Mouse (Mus musculus): ENCODE data around the gene Prkca. TPM values are rescaled to one million over a fixed set of nuclear protein-coding genes. Genes with fewer than 3 reads are reported as not detected.

Gene Prkca
- polyA plus RNA-seq, 1 experiment from 2014 or later = 3.4 TPM

- Histone ChIP-seq H3K4me1 (peaks cover 12% of the 10 kb centered on the region), H3K4me3 (peak within 1 kb of the TSS; percentile 57), H3K9me3 (peaks cover 3% of the 10 kb centered on the region; the same call in 1 of the 2 replicates), H3K27ac (replicated peaks) (no peak within 1 kb of the TSS; the same call in 1 of the 2 replicates), H3K27me3 (replicated peaks; ENCODE audit: low read depth, poor library complexity, severe bottlenecking) (peaks cover 48% of the 10 kb centered on the region), H3K36me3 (replicated peaks) (no peaks in the 10 kb centered on the region)
- DNase-seq (ENCODE audit: low spot score) = peak; percentile 82
- 5% methylated on average over 36 of the region's 36 CpGs for WGBS
These were observed 429.0 kb downstream of the Prkca start, which contains the start of gene Cacng5 for GRCm38 (mm10) chr11:107914634-107915226. Gene Cacng5 (minus strand): TSS chr11:107915055.

DNA sequence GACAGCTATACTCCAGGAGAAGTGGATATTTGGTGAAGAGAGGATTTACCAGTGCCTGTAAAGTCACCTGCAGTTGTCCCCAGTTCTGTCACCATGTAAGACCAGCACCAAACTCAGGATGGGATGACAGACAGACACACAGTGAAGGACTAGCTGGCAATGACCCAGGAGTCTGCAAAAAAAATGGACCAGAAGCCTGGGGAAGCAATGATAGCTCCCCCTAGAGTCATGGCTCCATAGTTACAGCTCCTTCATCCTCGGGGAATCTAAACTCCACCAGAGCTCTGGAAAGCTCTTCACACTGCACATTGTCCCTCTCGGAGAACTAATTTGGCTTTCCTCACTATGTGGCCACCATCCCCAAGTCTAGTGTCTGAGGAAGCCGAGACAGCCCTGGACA, 430.4 kb downstream of the Prkca start:
- Histone ChIP-seq H3K9me3 (peaks cover 5% of the 10 kb centered on the region; the same call in 1 of the 2 replicates), H3K27ac (replicated peaks) (no peak overlapping the region), H3K4me3 (no peak overlapping the region), H3K36me3 (replicated peaks) (no peaks in the 10 kb centered on the region), H3K27me3 (replicated peaks; ENCODE audit: low read depth, poor library complexity, severe bottlenecking) (peaks cover 48% of the 10 kb centered on the region), H3K4me1 (peaks cover 12% of the 10 kb centered on the region)
- WGBS = 61% methylated on average over 3 of the region's 3 CpGs
- no peak for DNase-seq (ENCODE audit: low spot score)

GRCm38 (mm10) chr11:107905364-107905763, 438.4 kb downstream of the Prkca start:
- H3K4me3 ChIP-seq = no peak overlapping the region
- H3K9me3 ChIP-seq = peaks cover 5% of the 10 kb centered on the region; the same call in 1 of the 2 replicates
- 82% methylated on average over 9 of the region's 9 CpGs for WGBS
- no peak overlapping the region for H3K27ac ChIP-seq (replicated peaks)
- H3K27me3 ChIP-seq (replicated peaks; ENCODE audit: low read depth, poor library complexity, severe bottlenecking) = no peaks in the 10 kb centered on the region
- H3K4me1 ChIP-seq = no peaks in the 10 kb centered on the region; the same call in 1 of the 2 replicates
- no peaks in the 10 kb centered on the region for H3K36me3 ChIP-seq (replicated peaks)
- DNase-seq (ENCODE audit: low spot score) = no peak

- Histone ChIP-seq H3K27ac (replicated peaks) (no peak overlapping the region; the same call in 1 of the 2 replicates), H3K4me1 (no peaks in the 10 kb centered on the region; the same call in 1 of the 2 replicates)
- WGBS = 47% methylated on average over 4 of the region's 4 CpGs
These were observed 439.6 kb downstream of the Prkca start for GRCm38 (mm10) chr11:107903966-107904605.

DNA sequence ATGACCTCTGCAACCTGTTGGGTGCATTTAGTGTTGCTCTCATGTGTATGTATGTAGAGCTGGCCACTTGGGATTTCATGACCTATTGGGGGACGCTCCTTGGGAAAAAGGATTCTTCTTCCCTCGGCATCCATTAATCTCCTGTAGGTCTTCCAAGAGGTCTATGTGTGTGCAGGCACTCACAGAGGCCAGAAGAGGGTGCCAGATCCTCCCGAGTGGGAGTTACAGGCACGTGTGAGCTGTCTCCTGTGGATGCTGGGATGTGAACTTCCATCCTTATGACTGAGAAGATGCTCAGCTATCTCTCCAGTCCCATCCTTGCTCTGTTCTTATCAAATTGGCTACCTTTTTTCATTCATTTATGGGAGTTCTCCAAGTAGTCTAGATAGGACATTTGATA, 443.3 kb downstream of the Prkca start:
- H3K4me3 ChIP-seq = no peak overlapping the region
- no peaks in the 10 kb centered on the region for H3K9me3 ChIP-seq
- DNase-seq (ENCODE audit: low spot score) = peak; percentile 23
- no peaks in the 10 kb centered on the region for H3K36me3 ChIP-seq (replicated peaks)
- 0 out of 2 replicates have a peak, but pooled peaks cover 6% of the 10 kb centered on the region for H3K27me3 ChIP-seq (replicated peaks; ENCODE audit: low read depth, poor library complexity, severe bottlenecking)
- 47% methylated on average over 4 of the region's 4 CpGs for WGBS
- H3K4me1 ChIP-seq = no peaks in the 10 kb centered on the region; the same call in 1 of the 2 replicates
- no peak overlapping the region for H3K27ac ChIP-seq (replicated peaks)

More at GRCm38 (mm10) chr11:107903966-107904605, 439.6 kb downstream of the Prkca start:
- H3K4me3 ChIP-seq = no peak overlapping the region
- H3K36me3 ChIP-seq (replicated peaks) = no peaks in the 10 kb centered on the region
- no peak for DNase-seq (ENCODE audit: low spot score)
- H3K27me3 ChIP-seq (replicated peaks; ENCODE audit: low read depth, poor library complexity, severe bottlenecking) = no peaks in the 10 kb centered on the region
- H3K9me3 ChIP-seq = no peaks in the 10 kb centered on the region

GRCm38 (mm10) chr11:107898698-107899097, 445.0 kb downstream of the Prkca start:
- 69% methylated on average over 2 of the region's 2 CpGs for WGBS
- no peak for DNase-seq (ENCODE audit: low spot score)

DNA sequence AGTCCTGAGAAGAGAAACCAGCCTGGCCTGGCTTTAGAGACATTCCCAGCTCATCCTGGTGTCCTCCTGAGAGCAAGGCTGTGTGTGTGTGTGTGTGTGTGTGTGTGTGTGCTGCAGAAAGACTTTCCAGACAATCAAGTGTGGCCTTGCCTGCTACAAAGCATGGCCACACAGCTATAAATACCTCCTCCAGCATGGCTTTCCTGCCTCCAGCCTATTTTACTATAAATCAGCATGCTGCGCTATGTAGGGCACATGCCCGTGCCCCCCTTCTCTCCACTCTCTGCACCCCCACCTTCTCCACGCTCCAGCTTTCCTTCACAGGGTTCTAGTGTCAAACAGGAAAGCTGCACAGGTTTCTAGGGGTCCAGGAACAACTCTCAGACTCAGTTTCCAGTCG, 448.1 kb downstream of the Prkca start:
- 73% methylated on average over 4 of the region's 4 CpGs for WGBS
- Histone ChIP-seq H3K4me1 (no peaks in the 10 kb centered on the region), H3K36me3 (replicated peaks) (no peaks in the 10 kb centered on the region), H3K27ac (replicated peaks) (no peak overlapping the region), H3K9me3 (no peaks in the 10 kb centered on the region), H3K4me3 (no peak overlapping the region), H3K27me3 (replicated peaks; ENCODE audit: low read depth, poor library complexity, severe bottlenecking) (0 out of 2 replicates have a peak, but pooled peaks cover 6% of the 10 kb centered on the region)
- no peak for DNase-seq (ENCODE audit: low spot score)

More at GRCm38 (mm10) chr11:107898698-107899097, 445.0 kb downstream of the Prkca start:
- Histone ChIP-seq H3K4me3 (no peak overlapping the region), H3K9me3 (no peaks in the 10 kb centered on the region), H3K27me3 (replicated peaks; ENCODE audit: low read depth, poor library complexity, severe bottlenecking) (0 out of 2 replicates have a peak, but pooled peaks cover 6% of the 10 kb centered on the region), H3K36me3 (replicated peaks) (no peaks in the 10 kb centered on the region), H3K4me1 (no peaks in the 10 kb centered on the region), H3K27ac (replicated peaks) (no peak overlapping the region)

GRCm38 (mm10) chr11:107891377-107891776, 452.4 kb downstream of the Prkca start:
- Histone ChIP-seq H3K4me1 (no peaks in the 10 kb centered on the region), H3K27ac (replicated peaks) (no peak overlapping the region), H3K27me3 (replicated peaks; ENCODE audit: low read depth, poor library complexity, severe bottlenecking) (no peaks in the 10 kb centered on the region), H3K4me3 (no peak overlapping the region), H3K36me3 (replicated peaks) (no peaks in the 10 kb centered on the region), H3K9me3 (no peaks in the 10 kb centered on the region)
- DNase-seq (ENCODE audit: low spot score) = no peak
- 83% methylated on average over 3 of the region's 3 CpGs for WGBS

- Histone ChIP-seq H3K4me3 (no peak overlapping the region), H3K9me3 (no peaks in the 10 kb centered on the region), H3K36me3 (replicated peaks) (no peaks in the 10 kb centered on the region), H3K4me1 (no peaks in the 10 kb centered on the region), H3K27ac (replicated peaks) (no peak overlapping the region), H3K27me3 (replicated peaks; ENCODE audit: low read depth, poor library complexity, severe bottlenecking) (no peaks in the 10 kb centered on the region)
- DNase-seq (ENCODE audit: low spot score) = no peak
- 88% methylated on average over 6 of the region's 6 CpGs for WGBS
These were observed 456.4 kb downstream of the Prkca start for GRCm38 (mm10) chr11:107887342-107887741.

Small RNA genes lying within 50 kb of the gene (microRNA-seq; reads per million reads assigned to microRNA genes)
- not detected for gene Mir7223

Other genes starting within 250 kb of the Prkca start
- gene Apoh, start 574 bp downstream of the Prkca start, polyA plus RNA-seq (2016; fragmentation: Nextera tagmentation; extraction: Ambion mirVana) = not detected in 2 replicates
- 9.0 and 11.0 TPM in 2 replicates for gene Cep112, start 81.3 kb upstream of the Prkca start, polyA plus RNA-seq (2016; fragmentation: Nextera tagmentation; extraction: Ambion mirVana)